Mouse (Mus musculus) G1E (cell line): Measurements from ENCODE around the gene Ebf1.

Source experiments
- CTCF ChIP-seq: IDR thresholded peaks from 2 replicates; pipeline ENCODE4 v1.5.1; 2012; ENCODE audit warnings: low read depth, low read length, inconsistent platforms, mixed read lengths
- POLR2AphosphoS5 ChIP-seq: IDR thresholded peaks from 2 replicates; pipeline ENCODE4 v1.6.1; 2012; ENCODE audit warnings: low read depth, low read length, inconsistent platforms; ENCODE audit not compliant: insufficient replicate concordance
- TAL1 ChIP-seq: conservative IDR thresholded peaks from 2 replicates; pipeline ENCODE4 v1.6.1; 2012; ENCODE audit warnings: low read depth, low read length, inconsistent platforms, mixed read lengths

- TF ChIP-seq CTCF = no peak
- no peak for TF ChIP-seq POLR2AphosphoS5
- no peak for TF ChIP-seq TAL1
These were observed 311.3 kb downstream of the Ebf1 start for GRCm38 (mm10) chr11:44928403-44928802.
